Mouse (Mus musculus) ES-Bruce4 (cell line): ENCODE data around the gene Marcksl1.

Source experiments
- CTCF ChIP-seq: IDR thresholded peaks from one replicate; pipeline ENCODE4 v1.8.1; 2011; ENCODE audit warnings: low read depth, low read length
- EP300 ChIP-seq: IDR thresholded peaks from 2 replicates; pipeline ENCODE4 v1.6.1; 2011; ENCODE audit warnings: low read depth, low read length; ENCODE audit not compliant: insufficient read depth
- POLR2A ChIP-seq: IDR thresholded peaks from one replicate; pipeline ENCODE4 v1.8.1; 2011; ENCODE audit warnings: low read length; ENCODE audit not compliant: insufficient read depth

- peak; percentile 74 for TF ChIP-seq POLR2A
- TF ChIP-seq EP300: no peak
- no peak for TF ChIP-seq CTCF
These were observed at the start of gene Marcksl1 for GRCm38 (mm10) chr4:129513086-129513767.
